Mouse (Mus musculus) small intestine, adult 2 months (tissue): ENCODE results near the gene Akap6.

ENCODE experiments used
- CTCF ChIP-seq: fragments of 200-500 bp; IDR thresholded peaks from 2 replicates; pipeline ENCODE4 v1.5.1; 2012; ENCODE audit warnings: low read depth, mild to moderate bottlenecking, control low read depth, inconsistent platforms, low read length, moderate library complexity, mixed read lengths; ENCODE audit not compliant: insufficient replicate concordance, insufficient read length; ENCODE audit errors: extremely low read depth
- POLR2A ChIP-seq: fragments of 200-500 bp; IDR thresholded peaks from 2 replicates; pipeline ENCODE4 v1.6.1; 2012; ENCODE audit warnings: low read depth, mild to moderate bottlenecking, control low read depth, inconsistent platforms, low read length, moderate library complexity

GRCm38 (mm10) chr12:53064241-53064760 lies 365.1 kb downstream of the Akap6 start:
- no peak for TF ChIP-seq CTCF
- TF ChIP-seq POLR2A: no peak
